Mouse (Mus musculus): ENCODE measurements around the gene Sdc3. TPM values are rescaled to one million over a fixed set of nuclear protein-coding genes. Genes with fewer than 3 reads are reported as not detected.

Gene Sdc3
- polyA plus RNA-seq, 1 experiment, result 14.2 TPM

DNA sequence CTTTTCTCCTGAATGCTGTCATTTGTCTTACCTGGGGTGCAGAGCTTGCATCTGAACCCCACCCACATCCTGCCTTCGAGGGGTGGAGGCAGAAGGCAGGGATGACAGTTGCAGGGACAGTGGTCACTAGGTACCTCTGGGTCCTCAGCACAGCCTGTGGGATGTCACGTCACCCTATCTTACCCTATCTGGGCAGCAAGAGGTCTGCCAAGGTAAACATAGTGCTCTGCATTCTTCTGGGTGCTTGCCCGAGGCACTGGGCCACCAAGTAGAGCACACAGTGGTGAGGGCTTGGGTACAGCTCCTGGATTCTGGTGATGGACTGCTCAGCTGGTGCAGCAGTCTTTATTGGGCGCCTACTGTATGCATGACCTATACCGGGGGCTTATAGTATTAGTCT, 7.2 kb downstream of the Sdc3 start:
- WGBS, result 42% methylated on average over 5 of the region's 5 CpGs
- Histone ChIP-seq H3K27ac (ENCODE audit: insufficient read depth, low read depth, low read length) (peak overlapping the region; percentile 18; the same call in 1 of the 2 replicates), H3K36me3 (ENCODE audit: control insufficient read depth, insufficient read depth, low read length) (no peaks in the 10 kb centered on the region)

DNA sequence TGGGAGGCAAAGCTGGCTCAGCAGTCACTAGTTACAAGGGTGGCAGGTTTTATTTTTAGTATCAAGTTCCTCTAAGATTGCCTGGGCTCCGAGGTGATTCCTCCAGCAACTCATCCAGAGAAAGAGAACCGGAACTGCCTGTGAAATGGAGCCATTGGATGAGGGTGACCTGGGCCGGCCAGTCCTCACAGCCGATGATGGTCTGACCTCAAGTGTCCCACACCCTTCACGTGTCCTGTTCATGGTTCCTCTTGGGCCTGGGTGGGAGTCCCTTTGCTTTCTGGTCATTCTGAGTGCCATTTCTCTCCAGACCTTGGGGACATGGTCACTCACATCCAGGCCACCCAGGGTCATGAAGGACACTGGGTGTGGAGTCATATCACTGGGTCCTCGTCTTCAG, 7.8 kb downstream of the Sdc3 start:
- Histone ChIP-seq H3K4me1 (ENCODE audit: control insufficient read depth, insufficient read depth, insufficient read length, low read length) (peaks cover 6% of the 10 kb centered on the region), H3K4me3 (ENCODE audit: low read depth, low read length) (no peak overlapping the region), H3K36me3 (ENCODE audit: control insufficient read depth, insufficient read depth, low read length) (no peaks in the 10 kb centered on the region), H3K27ac (ENCODE audit: insufficient read depth, low read depth, low read length) (peak overlapping the region; percentile 29; the same call in 1 of the 2 replicates), H3K27me3 (ENCODE audit: control insufficient read depth, insufficient read depth, low read length) (no peaks in the 10 kb centered on the region)
- TF ChIP-seq POLR2A (IDR thresholded peaks at IDR 0.05; ENCODE audit: low read depth, low read length), result no peak
- TF ChIP-seq CTCF (IDR thresholded peaks at IDR 0.05; ENCODE audit: extremely low read depth, insufficient read length, insufficient replicate concordance, low read depth, low read length), result no peak
- WGBS, result 69% methylated on average over 6 of the region's 6 CpGs

More for the DNA sequence above, 7.2 kb downstream of the Sdc3 start:
- Histone ChIP-seq H3K27me3 (ENCODE audit: control insufficient read depth, insufficient read depth, low read length) (no peaks in the 10 kb centered on the region; the same call in 1 of the 2 replicates), H3K4me1 (ENCODE audit: control insufficient read depth, insufficient read depth, insufficient read length, low read length) (peaks cover 6% of the 10 kb centered on the region), H3K4me3 (ENCODE audit: low read depth, low read length) (no peak overlapping the region)
- TF ChIP-seq POLR2A (IDR thresholded peaks at IDR 0.05; ENCODE audit: low read depth, low read length) (no peak), CTCF (IDR thresholded peaks at IDR 0.05; ENCODE audit: extremely low read depth, insufficient read length, insufficient replicate concordance, low read depth, low read length) (no peak)

DNA sequence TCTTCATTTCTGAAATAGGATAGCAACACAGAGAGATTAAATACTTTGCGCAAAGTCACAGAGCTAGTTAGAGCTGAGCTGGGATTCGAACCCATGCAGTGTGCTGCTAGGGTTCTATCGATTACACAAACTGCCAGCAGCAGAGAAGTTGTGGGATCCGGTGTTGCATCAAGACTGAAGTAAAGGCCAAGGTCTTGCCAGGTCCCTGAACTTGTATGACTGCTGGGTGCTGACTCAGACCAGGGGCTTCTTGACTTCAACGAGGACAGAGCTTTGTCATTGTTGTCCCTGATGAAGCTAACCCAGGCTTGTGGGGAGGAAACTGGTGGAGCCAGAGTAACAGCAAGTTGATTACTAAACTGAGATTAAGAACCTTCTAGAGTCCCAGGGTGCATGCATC, 8.9 kb downstream of the Sdc3 start:
- WGBS, result 81% methylated on average over 5 of the region's 5 CpGs
- peaks cover 6% of the 10 kb centered on the region for H3K4me1 ChIP-seq (ENCODE audit: control insufficient read depth, insufficient read depth, insufficient read length, low read length)
- TF ChIP-seq CTCF (IDR thresholded peaks at IDR 0.05; ENCODE audit: extremely low read depth, insufficient read length, insufficient replicate concordance, low read depth, low read length), result no peak
- TF ChIP-seq POLR2A (IDR thresholded peaks at IDR 0.05; ENCODE audit: low read depth, low read length), result no peak
- H3K27ac ChIP-seq (ENCODE audit: insufficient read depth, low read depth, low read length), result no peak overlapping the region
- no peaks in the 10 kb centered on the region for H3K36me3 ChIP-seq (ENCODE audit: control insufficient read depth, insufficient read depth, low read length)
- H3K4me3 ChIP-seq (ENCODE audit: low read depth, low read length), result no peak overlapping the region
- no peaks in the 10 kb centered on the region for H3K27me3 ChIP-seq (ENCODE audit: control insufficient read depth, insufficient read depth, low read length)

DNA sequence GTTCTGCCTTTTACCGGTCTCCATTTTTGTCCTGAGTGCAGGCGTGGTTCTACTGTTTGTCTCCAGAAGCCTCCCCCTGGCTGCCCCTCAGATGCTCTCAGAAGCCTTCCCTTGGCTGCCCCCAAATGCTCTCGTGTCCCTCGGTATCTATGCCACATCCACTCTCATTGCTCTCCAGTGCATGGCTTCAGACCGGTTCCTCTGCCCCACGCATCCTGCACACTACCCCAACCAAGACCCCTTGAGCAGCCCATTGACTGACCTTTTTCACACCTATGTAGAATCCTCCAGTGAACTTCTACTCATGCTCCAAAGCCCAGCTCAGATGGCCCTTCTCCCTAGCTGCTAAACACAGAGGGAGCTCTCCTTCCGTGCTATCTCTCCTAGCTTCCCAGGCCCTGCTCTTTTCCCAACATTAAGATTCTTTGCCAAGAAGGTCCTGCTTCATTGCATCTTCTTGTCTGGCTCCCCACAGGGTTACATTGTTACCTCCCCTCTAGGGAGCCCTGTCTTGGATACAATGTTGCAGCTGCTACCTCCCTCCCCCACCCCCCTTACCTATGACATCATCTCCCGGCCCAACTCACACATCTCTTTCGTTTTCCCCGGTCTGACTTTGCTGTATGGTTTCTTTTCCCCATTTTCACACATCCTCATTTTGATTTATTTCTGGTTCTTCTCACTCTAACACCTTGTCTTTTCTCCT, 9.4 kb downstream of the Sdc3 start:
- peak overlapping the region; percentile 15; the same call in 1 of the 2 replicates for H3K4me3 ChIP-seq (ENCODE audit: low read depth, low read length)
- H3K27ac ChIP-seq (ENCODE audit: insufficient read depth, low read depth, low read length), result no peak overlapping the region
- TF ChIP-seq CTCF (IDR thresholded peaks at IDR 0.05; ENCODE audit: extremely low read depth, insufficient read length, insufficient replicate concordance, low read depth, low read length), result no peak
- TF ChIP-seq POLR2A (IDR thresholded peaks at IDR 0.05; ENCODE audit: low read depth, low read length), result no peak
- no peaks in the 10 kb centered on the region for H3K27me3 ChIP-seq (ENCODE audit: control insufficient read depth, insufficient read depth, low read length)
- 50% methylated on average over 10 of the region's 10 CpGs for WGBS
- H3K4me1 ChIP-seq (ENCODE audit: control insufficient read depth, insufficient read depth, insufficient read length, low read length), result peaks cover 6% of the 10 kb centered on the region
- H3K36me3 ChIP-seq (ENCODE audit: control insufficient read depth, insufficient read depth, low read length), result no peaks in the 10 kb centered on the region

DNA sequence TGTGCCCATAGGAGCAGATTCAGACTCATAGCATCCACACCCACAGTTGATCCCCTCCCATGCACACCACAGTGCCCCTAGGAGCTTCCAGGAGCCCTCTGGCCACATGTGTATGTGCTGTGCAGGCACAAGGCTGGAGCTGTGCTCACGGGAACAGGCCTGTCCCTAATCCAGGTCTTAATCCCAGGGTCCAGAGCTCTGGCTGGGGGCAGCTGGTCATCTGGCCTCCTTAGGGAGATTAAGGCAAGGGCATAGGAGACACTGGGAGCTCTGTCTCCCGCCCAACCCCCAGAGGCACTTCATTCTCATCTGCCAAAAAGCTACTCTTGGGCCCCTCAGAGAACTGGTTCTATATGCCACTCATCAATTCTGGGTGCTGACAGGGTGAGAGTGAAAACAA, 11.3 kb downstream of the Sdc3 start:
- Histone ChIP-seq H3K27me3 (ENCODE audit: control insufficient read depth, insufficient read depth, low read length) (no peaks in the 10 kb centered on the region), H3K27ac (ENCODE audit: insufficient read depth, low read depth, low read length) (no peak overlapping the region), H3K4me3 (ENCODE audit: low read depth, low read length) (no peak overlapping the region), H3K36me3 (ENCODE audit: control insufficient read depth, insufficient read depth, low read length) (no peaks in the 10 kb centered on the region), H3K4me1 (ENCODE audit: control insufficient read depth, insufficient read depth, insufficient read length, low read length) (peaks cover 6% of the 10 kb centered on the region)
- 73% methylated on average over 2 of the region's 2 CpGs for WGBS
- TF ChIP-seq CTCF (IDR thresholded peaks at IDR 0.05; ENCODE audit: extremely low read depth, insufficient read length, insufficient replicate concordance, low read depth, low read length) (no peak), POLR2A (IDR thresholded peaks at IDR 0.05; ENCODE audit: low read depth, low read length) (no peak)

DNA sequence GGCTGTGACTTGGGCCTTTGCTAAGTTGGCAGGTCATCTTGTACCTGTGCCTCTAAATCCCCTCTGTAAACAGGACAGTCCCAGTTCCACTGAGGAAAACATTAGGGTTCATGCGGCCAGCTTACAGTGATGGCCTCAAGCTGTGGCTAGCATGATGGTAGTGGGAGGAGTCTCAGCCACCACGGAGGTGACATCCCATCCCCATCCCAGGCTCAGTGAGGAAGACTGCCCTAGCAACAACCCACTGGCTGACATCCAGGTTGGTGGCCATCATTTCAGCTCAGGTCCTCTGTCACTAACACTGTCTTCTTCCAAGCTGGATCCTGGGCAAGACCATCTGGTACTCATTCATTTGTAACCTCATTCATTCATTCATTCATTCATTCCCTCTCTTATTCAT, 12.0 kb downstream of the Sdc3 start:
- H3K36me3 ChIP-seq (ENCODE audit: control insufficient read depth, insufficient read depth, low read length), result no peaks in the 10 kb centered on the region
- no peak overlapping the region for H3K27ac ChIP-seq (ENCODE audit: insufficient read depth, low read depth, low read length)
- WGBS, result 57% methylated on average over 2 of the region's 2 CpGs

DNA sequence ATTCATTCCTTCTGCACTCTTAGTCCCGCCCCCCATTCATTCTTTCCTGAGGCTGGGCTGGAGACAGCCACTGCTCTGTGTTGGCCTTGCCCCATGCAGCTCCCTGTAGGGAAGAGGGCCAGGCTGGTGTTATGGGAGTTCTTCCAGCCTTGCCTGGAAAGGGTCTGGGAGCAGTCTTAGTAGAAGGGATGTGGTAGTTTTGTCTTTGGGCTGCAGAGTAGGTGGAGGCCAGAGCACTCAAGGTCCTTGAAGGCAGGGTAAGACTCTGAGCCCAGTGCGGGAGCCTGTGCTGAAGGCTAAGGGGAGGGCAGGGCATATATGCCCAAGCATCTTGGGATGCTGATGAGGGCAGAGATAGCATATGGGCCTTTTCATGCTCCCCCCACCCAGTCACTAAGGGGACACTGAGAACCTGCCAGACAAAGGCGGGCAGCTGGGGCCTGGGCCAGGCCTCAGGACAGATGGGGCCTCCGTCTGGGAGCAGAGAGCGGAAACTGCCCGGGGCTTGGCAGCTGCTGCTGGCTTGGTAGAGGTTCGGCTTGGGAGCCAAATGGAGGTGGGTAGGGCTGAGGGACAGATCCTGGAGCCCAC, 12.5 kb downstream of the Sdc3 start:
- Histone ChIP-seq H3K27me3 (ENCODE audit: control insufficient read depth, insufficient read depth, low read length) (no peaks in the 10 kb centered on the region), H3K27ac (ENCODE audit: insufficient read depth, low read depth, low read length) (no peak overlapping the region), H3K4me3 (ENCODE audit: low read depth, low read length) (no peak overlapping the region), H3K36me3 (ENCODE audit: control insufficient read depth, insufficient read depth, low read length) (no peaks in the 10 kb centered on the region), H3K4me1 (ENCODE audit: control insufficient read depth, insufficient read depth, insufficient read length, low read length) (peaks cover 3% of the 10 kb centered on the region; the same call in 1 of the 2 replicates)
- WGBS, result 76% methylated on average over 7 of the region's 7 CpGs
- TF ChIP-seq POLR2A (IDR thresholded peaks at IDR 0.05; ENCODE audit: low read depth, low read length) (no peak), CTCF (IDR thresholded peaks at IDR 0.05; ENCODE audit: extremely low read depth, insufficient read length, insufficient replicate concordance, low read depth, low read length) (no peak)

More for the DNA sequence above, 12.0 kb downstream of the Sdc3 start:
- no peaks in the 10 kb centered on the region for H3K27me3 ChIP-seq (ENCODE audit: control insufficient read depth, insufficient read depth, low read length)
- H3K4me3 ChIP-seq (ENCODE audit: low read depth, low read length), result no peak overlapping the region
- H3K4me1 ChIP-seq (ENCODE audit: control insufficient read depth, insufficient read depth, insufficient read length, low read length), result peaks cover 3% of the 10 kb centered on the region
- TF ChIP-seq CTCF (IDR thresholded peaks at IDR 0.05; ENCODE audit: extremely low read depth, insufficient read length, insufficient replicate concordance, low read depth, low read length) (no peak), POLR2A (IDR thresholded peaks at IDR 0.05; ENCODE audit: low read depth, low read length) (no peak)
